Mouse (Mus musculus): ENCODE results near the gene Gbx1. TPM values are rescaled to one million over a fixed set of nuclear protein-coding genes. Genes with fewer than 3 reads are reported as not detected.

Gbx1 gene
- polyA plus RNA-seq, 1 experiment from 2014 or later = not detected

- Histone ChIP-seq H3K9ac (no peak overlapping the region), H3K4me3 (no peak overlapping the region)
- ATAC-seq = 0 out of 2 replicates have a peak, but pooled peaks have one; percentile 6
Observed at GRCm38 (mm10) chr5:24472884-24473619, 54.0 kb downstream of the Gbx1 start.

GRCm38 (mm10) chr5:24470600-24470999 is 56.4 kb downstream of the Gbx1 start:
- Histone ChIP-seq H3K9ac (no peak overlapping the region), H3K9me3 (replicated peaks) (no peaks in the 10 kb centered on the region), H3K36me3 (peaks cover 11% of the 10 kb centered on the region), H3K27me3 (replicated peaks) (peaks cover 39% of the 10 kb centered on the region), H3K4me1 (peaks cover 50% of the 10 kb centered on the region), H3K4me2 (no peak overlapping the region), H3K4me3 (no peak overlapping the region), H3K27ac (no peak overlapping the region)
- peak; percentile 64 for ATAC-seq
- WGBS (ENCODE audit: insufficient replicate concordance) = 9% methylated on average over 5 of the region's 5 CpGs

More at GRCm38 (mm10) chr5:24472884-24473619, 54.0 kb downstream of the Gbx1 start:
- H3K27ac ChIP-seq = no peak overlapping the region
- H3K4me1 ChIP-seq = peaks cover 41% of the 10 kb centered on the region
- H3K36me3 ChIP-seq = peaks cover 34% of the 10 kb centered on the region
- WGBS (ENCODE audit: insufficient replicate concordance) = 42% methylated on average over 7 of the region's 7 CpGs
- H3K9me3 ChIP-seq (replicated peaks) = no peaks in the 10 kb centered on the region
- H3K4me2 ChIP-seq = no peak overlapping the region
- peaks cover 43% of the 10 kb centered on the region for H3K27me3 ChIP-seq (replicated peaks)

- Histone ChIP-seq H3K36me3 (peaks cover 12% of the 10 kb centered on the region), H3K4me2 (no peak overlapping the region), H3K4me1 (peaks cover 14% of the 10 kb centered on the region; the same call in 1 of the 2 replicates), H3K27me3 (replicated peaks) (peaks cover under 1% of the 10 kb centered on the region), H3K9ac (no peak overlapping the region), H3K27ac (no peak overlapping the region), H3K9me3 (replicated peaks) (no peaks in the 10 kb centered on the region), H3K4me3 (no peak overlapping the region)
- ATAC-seq = no peak
- WGBS (ENCODE audit: insufficient replicate concordance) = 71% methylated on average over 12 of the region's 12 CpGs
Observed at GRCm38 (mm10) chr5:24466762-24467161, 60.2 kb downstream of the Gbx1 start.

GRCm38 (mm10) chr5:24455613-24456012 is 71.4 kb downstream of the Gbx1 start:
- no peak for ATAC-seq
- Histone ChIP-seq H3K4me2 (no peak overlapping the region), H3K36me3 (peaks cover 42% of the 10 kb centered on the region), H3K9ac (no peak overlapping the region), H3K4me3 (no peak overlapping the region), H3K4me1 (peaks cover 58% of the 10 kb centered on the region), H3K9me3 (replicated peaks) (no peaks in the 10 kb centered on the region), H3K27me3 (replicated peaks) (no peaks in the 10 kb centered on the region), H3K27ac (peak overlapping the region; percentile 15; the same call in 1 of the 2 replicates)
- WGBS (ENCODE audit: insufficient replicate concordance) = 79% methylated on average over 7 of the region's 7 CpGs

GRCm38 (mm10) chr5:24455076-24455475 is 71.9 kb downstream of the Gbx1 start:
- peaks cover 38% of the 10 kb centered on the region for H3K36me3 ChIP-seq

GRCm38 (mm10) chr5:24453985-24454303 is 73.1 kb downstream of the Gbx1 start:
- Histone ChIP-seq H3K4me2 (peak overlapping the region; percentile 99), H3K4me1 (peaks cover 57% of the 10 kb centered on the region), H3K9me3 (replicated peaks) (no peaks in the 10 kb centered on the region), H3K36me3 (peaks cover 38% of the 10 kb centered on the region), H3K27ac (no peak overlapping the region), H3K27me3 (replicated peaks) (no peaks in the 10 kb centered on the region), H3K9ac (peak overlapping the region; percentile 95), H3K4me3 (peak overlapping the region; percentile 85)
- no peak for ATAC-seq
- WGBS (ENCODE audit: insufficient replicate concordance) = 21% methylated on average over 2 of the region's 2 CpGs

More at GRCm38 (mm10) chr5:24455076-24455475, 71.9 kb downstream of the Gbx1 start:
- Histone ChIP-seq H3K27ac (peak overlapping the region; percentile 15; the same call in 1 of the 2 replicates), H3K4me1 (peaks cover 60% of the 10 kb centered on the region), H3K9me3 (replicated peaks) (no peaks in the 10 kb centered on the region), H3K4me2 (no peak overlapping the region), H3K4me3 (no peak overlapping the region), H3K9ac (no peak overlapping the region), H3K27me3 (replicated peaks) (no peaks in the 10 kb centered on the region)
- 75% methylated on average over 3 of the region's 3 CpGs for WGBS (ENCODE audit: insufficient replicate concordance)
- ATAC-seq = no peak

- Histone ChIP-seq H3K4me3 (peak overlapping the region; percentile 85), H3K9me3 (replicated peaks) (no peaks in the 10 kb centered on the region), H3K27ac (peak overlapping the region; percentile 98), H3K4me2 (peak overlapping the region; percentile 99), H3K36me3 (peaks cover 33% of the 10 kb centered on the region), H3K27me3 (replicated peaks) (no peaks in the 10 kb centered on the region), H3K9ac (peak overlapping the region; percentile 95), H3K4me1 (peaks cover 57% of the 10 kb centered on the region)
- WGBS (ENCODE audit: insufficient replicate concordance) = 33% methylated on average over 5 of the region's 5 CpGs
- ATAC-seq = no peak
Observed at GRCm38 (mm10) chr5:24453283-24453984, 73.6 kb downstream of the Gbx1 start.

Other genes starting within 250 kb of the Gbx1 start
- gene Kcnh2, start 175.6 kb downstream of the Gbx1 start, polyA plus RNA-seq (2016; fragmentation: Nextera tagmentation; extraction: Ambion mirVana) = 0.89 and 1.6 TPM in 2 replicates
- gene Nos3, start 162.4 kb downstream of the Gbx1 start, polyA plus RNA-seq (2016; fragmentation: Nextera tagmentation; extraction: Ambion mirVana) = 4.4 and 4.9 TPM in 2 replicates
- gene Atg9b, start 135.1 kb downstream of the Gbx1 start, polyA plus RNA-seq (2016; fragmentation: Nextera tagmentation; extraction: Ambion mirVana) = 0.47 and 0.93 TPM in 2 replicates
- gene Abcb8, start 133.5 kb downstream of the Gbx1 start, polyA plus RNA-seq (2016; fragmentation: Nextera tagmentation; extraction: Ambion mirVana) = 32.6 and 34.1 TPM in 2 replicates
- gene Asic3, start 113.8 kb downstream of the Gbx1 start, polyA plus RNA-seq (2016; fragmentation: Nextera tagmentation; extraction: Ambion mirVana) = not detected in 2 replicates
- 13.0 and 14.1 TPM in 2 replicates for gene Cdk5, start 103.7 kb downstream of the Gbx1 start, polyA plus RNA-seq (2016; fragmentation: Nextera tagmentation; extraction: Ambion mirVana)
- 16.2 and 16.6 TPM in 2 replicates for gene Slc4a2, start 103.4 kb downstream of the Gbx1 start, polyA plus RNA-seq (2016; fragmentation: Nextera tagmentation; extraction: Ambion mirVana)
- 72.4 and 78.0 TPM in 2 replicates for gene Fastk, start 81.9 kb downstream of the Gbx1 start, polyA plus RNA-seq (2016; fragmentation: Nextera tagmentation; extraction: Ambion mirVana)
- 6.7 and 7.2 TPM in 2 replicates for gene Tmub1, start 79.3 kb downstream of the Gbx1 start, polyA plus RNA-seq (2016; fragmentation: Nextera tagmentation; extraction: Ambion mirVana)
- 25.5 and 26.5 TPM in 2 replicates for gene Agap3, start 75.0 kb downstream of the Gbx1 start, polyA plus RNA-seq (2016; fragmentation: Nextera tagmentation; extraction: Ambion mirVana)
- 0.11 TPM in 1 of 2 replicates, not detected in the other for gene Asb10, start 13.8 kb upstream of the Gbx1 start, polyA plus RNA-seq (2016; fragmentation: Nextera tagmentation; extraction: Ambion mirVana)
- gene 4931409K22Rik, start 29.6 kb upstream of the Gbx1 start, polyA plus RNA-seq (2016; fragmentation: Nextera tagmentation; extraction: Ambion mirVana) = 0.05 TPM in 1 of 2 replicates, not detected in the other
- 93.7 and 95.9 TPM in 2 replicates for gene Abcf2, start 50.3 kb upstream of the Gbx1 start, polyA plus RNA-seq (2016; fragmentation: Nextera tagmentation; extraction: Ambion mirVana)
- gene Chpf2, start 59.5 kb upstream of the Gbx1 start, polyA plus RNA-seq (2016; fragmentation: Nextera tagmentation; extraction: Ambion mirVana) = 16.6 and 17.6 TPM in 2 replicates
- 5.8 and 8.3 TPM in 2 replicates for gene Smarcd3, start 97.2 kb upstream of the Gbx1 start, polyA plus RNA-seq (2016; fragmentation: Nextera tagmentation; extraction: Ambion mirVana)
- 16.9 and 17.5 TPM in 2 replicates for gene Nub1, start 158.3 kb upstream of the Gbx1 start, polyA plus RNA-seq (2016; fragmentation: Nextera tagmentation; extraction: Ambion mirVana)
- 3.5 and 3.9 TPM in 2 replicates for gene Wdr86, start 203.5 kb upstream of the Gbx1 start, polyA plus RNA-seq (2016; fragmentation: Nextera tagmentation; extraction: Ambion mirVana)
- 0.71 TPM in 1 of 2 replicates, not detected in the other for gene Crygn, start 230.8 kb upstream of the Gbx1 start, polyA plus RNA-seq (2016; fragmentation: Nextera tagmentation; extraction: Ambion mirVana)

All from liver, embryonic 12.5 days (tissue).